Mouse (Mus musculus) layer of hippocampus, postnatal 10 days (tissue): ENCODE data around the gene Chaf1b. TPM values are rescaled to one million over a fixed set of nuclear protein-coding genes. Genes with fewer than 3 reads are reported as not detected.
A peak's percentile ranks its signal among the peaks of the same experiment; 100 is the strongest.

Experiments
- DNase-seq, 2 experiments: peaks; one replicate each; pipeline ENCODE4 v3.0.0; 2021; ENCODE audit warnings: low spot score in 2 of 2
- long read RNA-seq: library from polyadenylated mRNA; stranded (forward); transcript quantifications from one replicate; pipeline ENCODE4 v2.0.0, GENCODE M21; 2023
- total RNA-seq, 2 experiments: library from RNA; stranded (reverse); gene quantifications; 2 replicates each; pipeline ENCODE4 v1.2.3; 2021

The Chaf1b gene
- total RNA-seq: 1 to 10 TPM; 3.6 to 4.2 TPM
- long read RNA-seq, transcript Chaf1b-201 (14 exons, 1,922 nt): major isoform, 6 of 6 reads
- long read RNA-seq, partial matches to known transcripts: 0 of 6 reads
- long read RNA-seq, other reads (novel, unspliced or antisense): 0 of 6 reads

GRCm38 (mm10) chr16:93883423-93884085 lies at the start of gene Chaf1b:
TSS of gene Chaf1b (plus strand) at chr16:93883901.
- peak; percentile 97 to 98 for DNase-seq

- no peak for DNase-seq
Observed at GRCm38 (mm10) chr16:93834076-93834475, 49.6 kb upstream of the Chaf1b start.

- DNase-seq: no peak
Observed at GRCm38 (mm10) chr16:93839049-93839448, 44.7 kb upstream of the Chaf1b start.

- DNase-seq: no peak
Observed at GRCm38 (mm10) chr16:93850527-93850926, 33.2 kb upstream of the Chaf1b start.

- DNase-seq: no peak
Observed at GRCm38 (mm10) chr16:93859967-93860366, 23.7 kb upstream of the Chaf1b start.

GRCm38 (mm10) chr16:93860686-93861085 lies 23.0 kb upstream of the Chaf1b start:
- no peak for DNase-seq

- DNase-seq: no peak
Observed at GRCm38 (mm10) chr16:93874841-93875240, 8.9 kb upstream of the Chaf1b start.

- DNase-seq: no peak
Observed at GRCm38 (mm10) chr16:93877612-93878380, 5.9 kb upstream of the Chaf1b start.

- DNase-seq: peak in 1 of 2 experiments; percentile 22
Observed at GRCm38 (mm10) chr16:93884086-93884721, 503 bp downstream of the Chaf1b start.

GRCm38 (mm10) chr16:93884722-93885113 lies 1.0 kb downstream of the Chaf1b start:
- no peak for DNase-seq

GRCm38 (mm10) chr16:93888481-93888880 lies 4.8 kb downstream of the Chaf1b start:
- DNase-seq: no peak

GRCm38 (mm10) chr16:93890948-93891604 lies 7.4 kb downstream of the Chaf1b start:
- DNase-seq: no peak

- no peak for DNase-seq
Observed at GRCm38 (mm10) chr16:93893285-93893684, 9.6 kb downstream of the Chaf1b start.

- DNase-seq: no peak
Observed at GRCm38 (mm10) chr16:93903027-93903426, 19.3 kb downstream of the Chaf1b start.

- DNase-seq: peak; percentile 78 to 79
Observed at GRCm38 (mm10) chr16:93906156-93907014, 22.7 kb downstream of the Chaf1b start.

- DNase-seq: no peak
Observed at GRCm38 (mm10) chr16:93907761-93908160, 24.1 kb downstream of the Chaf1b start.

- no peak for DNase-seq
Observed at GRCm38 (mm10) chr16:93908196-93908595, 24.5 kb downstream of the Chaf1b start.

- no peak for DNase-seq
Observed at GRCm38 (mm10) chr16:93909936-93910335, 26.2 kb downstream of the Chaf1b start.

- DNase-seq: no peak
Observed at GRCm38 (mm10) chr16:93910735-93911665, 27.3 kb downstream of the Chaf1b start.
